Comparison of ENCODE assay signal across 11 mouse cellular contexts in the genomic region with DNA sequence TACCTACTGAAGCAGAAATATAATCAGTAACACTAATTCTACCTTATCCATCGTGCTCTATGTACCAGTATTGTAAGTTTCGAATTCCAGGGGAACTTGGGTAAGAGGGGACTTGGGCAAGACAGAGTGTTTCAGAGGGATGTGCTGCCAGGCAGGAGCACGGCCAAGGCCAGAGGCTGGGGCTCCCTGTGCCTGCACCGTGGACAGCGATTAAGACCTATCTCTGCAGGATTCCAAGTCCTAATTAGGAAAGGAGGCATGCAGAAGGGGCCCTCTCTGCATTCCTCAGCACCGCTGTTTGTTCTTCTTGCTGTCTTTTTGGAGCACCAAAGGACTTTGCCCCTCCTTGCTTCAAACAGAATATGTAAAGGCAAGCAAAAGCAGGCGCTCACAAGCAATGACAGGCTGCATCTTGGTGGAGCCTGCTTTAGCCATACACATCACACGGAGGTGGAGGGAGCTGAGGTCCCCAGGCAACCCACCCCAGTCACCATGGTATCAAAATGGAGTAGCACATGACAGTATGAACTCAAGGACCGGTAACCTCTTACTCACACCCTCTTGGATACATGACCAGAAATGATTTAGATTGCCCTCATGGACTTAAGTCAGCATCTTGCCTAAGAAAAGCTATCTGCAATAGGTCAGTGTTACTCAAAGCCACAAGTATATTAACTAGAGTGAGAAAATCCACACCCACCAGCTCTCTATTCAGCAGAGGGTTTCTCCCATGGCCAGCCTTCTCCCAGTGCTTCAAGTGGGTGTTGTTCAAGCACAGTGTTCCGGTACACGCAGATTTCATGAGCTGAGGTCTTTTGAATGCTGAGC. TPM values are rescaled to one million over a fixed set of nuclear protein-coding genes. Genes with fewer than 3 reads are reported as not detected.
DNase-seq lines count a peak whose midpoint lies in the region; ATAC-seq lines count a peak whose summit lies in the region.
"Had no signal": no experiment of that assay in that cellular context is flagged by ENCODE, and none has a peak within 500 bp of the region (broad histone marks: within the 10 kb centered on the region; RNA-seq: fewer than 3 reads in every experiment).

No protein-coding gene starts in this region.

- no peaks in the 10 kb centered on the region for H3K27me3 ChIP-seq in forebrain, embryonic 11.5 days (ENCODE audit: control insufficient read depth, insufficient read depth, low read length)
- H3K27me3 ChIP-seq: forebrain, embryonic 15.5 days had no signal

- H3K4me1 ChIP-seq in forebrain, embryonic 11.5 days (replicated peaks; ENCODE audit: control insufficient read depth, insufficient read depth, low read length): no peaks in the 10 kb centered on the region
- H3K4me1 ChIP-seq: forebrain, embryonic 15.5 days had no signal

- 48% methylated on average over 11 of the region's 11 CpGs for WGBS in forebrain, embryonic 11.5 days

- no peak overlapping the region for H3K4me2 ChIP-seq in forebrain, embryonic 11.5 days (ENCODE audit: low read depth, low read length, severe bottlenecking)
- H3K4me2 ChIP-seq: forebrain, embryonic 15.5 days had no signal

- no peak for ATAC-seq in forebrain, embryonic 11.5 days (replicated peaks; ENCODE audit: low FRiP score)
- ATAC-seq: forebrain, embryonic 15.5 days had no signal

- no peak overlapping the region for H3K9ac ChIP-seq in forebrain, embryonic 11.5 days (ENCODE audit: low read length)
- H3K9ac ChIP-seq: forebrain, embryonic 15.5 days had no signal

- H3K36me3 ChIP-seq in forebrain, embryonic 11.5 days (ENCODE audit: control insufficient read depth, insufficient read depth, low read length): no peaks in the 10 kb centered on the region
- H3K36me3 ChIP-seq: forebrain, embryonic 15.5 days had no signal

- H3K9me3 ChIP-seq in forebrain, embryonic 11.5 days (ENCODE audit: control insufficient read depth, low read length): no peaks in the 10 kb centered on the region
- H3K9me3 ChIP-seq: forebrain, embryonic 15.5 days had no signal

- no peak overlapping the region for H3K27ac ChIP-seq in forebrain, embryonic 11.5 days (ENCODE audit: low read depth, low read length)
- H3K27ac ChIP-seq: forebrain, embryonic 15.5 days had no signal

- peak; percentile 18 for DNase-seq in embryo, embryonic 9.5 days (ENCODE audit: extremely low spot score)
- no peak for DNase-seq in embryo, embryonic 10.5 days (ENCODE audit: low spot score)
- peak; percentile 38 for DNase-seq in layer of hippocampus, adult 11-12 months (ENCODE audit: low spot score)
- no peak for DNase-seq in layer of hippocampus, postnatal 36 days
- peak; percentile 57 for DNase-seq in brain, adult 2 months (ENCODE audit: low read depth, low spot score)
- peak; percentile 50 for DNase-seq in retina, embryonic 14.5 days (ENCODE audit: low spot score)
- DNase-seq in forebrain, embryonic 11.5 days (ENCODE audit: low spot score): no peak
- DNase-seq in spleen, postnatal 14 days (ENCODE audit: low spot score in 2 of 2): no peak
- DNase-seq: heart, postnatal 4 days; kidney, adult 18-20 months had no signal

- no peak overlapping the region for H3K4me3 ChIP-seq in forebrain, embryonic 11.5 days (ENCODE audit: low read depth, low read length)
- H3K4me3 ChIP-seq: forebrain, embryonic 15.5 days had no signal

RNA-seq across cellular contexts. Expression of gene Hacd2, which starts 37.8 kb away (rescaled TPM):
- 10 to 100 TPM; 31.3 to 38.2 TPM for total RNA-seq in layer of hippocampus, postnatal 36 days (2021)
- 24.4 and 33.9 TPM in 2 replicates for polyA plus RNA-seq in forebrain, embryonic 11.5 days (2014; fragmentation: Nextera tagmentation; extraction: Ambion mirVana)

Comparison
In these comparisons a context has a peak if more than half of its experiments do, and no peak if none do; other contexts are left out.
1. DNase-seq: peak in embryo, embryonic 9.5 days (single experiment), layer of hippocampus, adult 11-12 months (single experiment), brain, adult 2 months (single experiment) and retina, embryonic 14.5 days (single experiment); none in embryo, embryonic 10.5 days (single experiment), layer of hippocampus, postnatal 36 days (0 of 2), forebrain, embryonic 11.5 days (single experiment) and spleen, postnatal 14 days (0 of 2).